Mouse (Mus musculus) urinary bladder, adult 2 months (tissue): ENCODE measurements around the gene Mccc1. TPM values are rescaled to one million over a fixed set of nuclear protein-coding genes. Genes with fewer than 3 reads are reported as not detected.

Source experiments
- DNase-seq: peaks from one replicate; pipeline ENCODE4 v3.0.0; 2022; ENCODE audit warnings: low spot score
- polyA plus RNA-seq: library from polyadenylated mRNA; depleted of rRNA; stranded (reverse); fragments of >200 nt; gene quantifications from 2 replicates; pipeline ENCODE4 v1.2.3, GENCODE M21; 2012; rRNA removed

The Mccc1 gene
- 22.6 and 23.4 TPM in 2 replicates for polyA plus RNA-seq

DNA sequence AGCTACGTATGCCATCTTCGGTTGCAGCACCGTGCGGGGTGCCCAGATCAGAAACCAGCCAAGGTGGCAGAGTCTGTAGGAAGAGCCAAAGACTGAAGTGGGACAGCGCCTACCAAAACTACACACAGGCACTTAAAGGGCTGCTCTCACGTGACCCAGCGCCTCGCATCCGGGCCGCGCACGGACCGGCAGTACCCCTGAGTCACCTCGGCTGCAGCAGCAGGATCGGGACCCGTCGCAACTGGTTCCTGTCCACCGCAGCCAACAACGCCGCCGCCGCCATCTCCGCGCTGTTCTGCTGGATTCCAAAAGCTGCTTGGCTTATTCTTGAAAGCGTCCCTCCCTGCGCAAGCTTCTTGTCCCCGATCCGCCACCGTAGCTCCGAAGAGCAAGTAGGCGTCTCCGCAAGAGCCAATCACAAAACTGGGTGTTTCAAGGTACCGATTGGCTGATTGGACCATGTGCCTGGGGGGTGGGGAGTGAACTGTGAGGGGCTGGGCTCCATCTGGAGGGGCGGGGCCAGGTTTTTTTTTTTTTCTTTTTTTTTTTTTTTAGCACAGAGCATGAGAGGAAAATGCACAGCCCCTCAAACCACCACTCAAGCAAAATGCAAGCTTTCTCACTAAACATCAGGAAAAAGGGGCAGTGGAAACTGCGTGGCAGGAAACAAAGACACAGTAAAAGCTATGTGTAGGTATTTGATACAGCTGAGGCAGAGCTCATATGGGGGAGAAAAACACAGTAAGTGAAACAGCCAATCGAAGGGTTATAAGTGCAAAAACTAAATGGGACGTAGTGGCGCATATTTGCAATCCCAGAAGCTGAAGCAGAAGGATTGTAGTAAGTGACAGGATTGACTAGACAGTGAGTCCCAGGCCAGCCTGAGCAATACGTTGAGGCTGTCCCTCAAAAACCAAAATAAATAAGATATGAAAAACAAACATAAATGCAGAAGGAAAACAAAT lies at the start of gene Mccc1:
Gene Mccc1 (minus strand): TSS at position 404 of the 965 bp plus-strand sequence.
- DNase-seq = peak; percentile 92

DNA sequence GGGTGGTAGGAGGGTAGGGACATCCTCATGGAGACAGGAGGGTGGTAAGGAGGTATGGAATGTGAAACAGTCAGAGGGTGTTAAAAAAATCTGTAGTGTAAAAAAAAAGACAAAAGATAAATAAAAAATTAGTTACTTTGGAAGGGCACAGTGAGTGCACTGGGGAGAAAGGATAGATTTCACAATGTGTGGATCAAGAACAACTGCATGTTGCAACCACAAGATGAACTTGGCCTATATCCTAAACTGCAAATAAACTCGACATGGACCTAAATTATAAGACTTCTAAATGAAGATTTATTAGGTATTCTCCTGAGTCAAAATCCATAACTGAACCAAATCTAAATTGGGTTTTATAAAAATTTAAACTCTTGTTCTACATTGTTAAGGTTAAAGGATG lies 48.6 kb upstream of the Mccc1 start:
- DNase-seq = no peak

DNA sequence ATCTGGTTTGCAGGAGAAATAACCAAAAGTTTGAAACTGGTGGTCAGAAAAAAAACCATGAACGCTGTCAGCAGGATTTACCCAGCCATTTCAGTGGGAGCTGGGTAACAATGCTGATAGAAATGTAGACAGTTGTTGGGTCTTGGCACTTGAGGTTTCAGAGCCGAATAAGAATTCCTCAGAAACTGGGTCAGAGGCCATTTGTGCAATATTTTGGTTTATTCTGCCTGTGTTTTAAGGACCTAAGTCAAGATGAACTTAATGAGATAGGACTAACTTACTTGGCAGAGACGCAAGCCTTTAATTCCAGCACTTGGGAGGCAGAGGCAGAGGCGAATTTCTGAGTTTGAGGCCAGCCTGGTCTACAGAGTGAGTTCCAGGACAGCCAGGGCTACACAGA lies 44.6 kb upstream of the Mccc1 start:
- DNase-seq = no peak

DNA sequence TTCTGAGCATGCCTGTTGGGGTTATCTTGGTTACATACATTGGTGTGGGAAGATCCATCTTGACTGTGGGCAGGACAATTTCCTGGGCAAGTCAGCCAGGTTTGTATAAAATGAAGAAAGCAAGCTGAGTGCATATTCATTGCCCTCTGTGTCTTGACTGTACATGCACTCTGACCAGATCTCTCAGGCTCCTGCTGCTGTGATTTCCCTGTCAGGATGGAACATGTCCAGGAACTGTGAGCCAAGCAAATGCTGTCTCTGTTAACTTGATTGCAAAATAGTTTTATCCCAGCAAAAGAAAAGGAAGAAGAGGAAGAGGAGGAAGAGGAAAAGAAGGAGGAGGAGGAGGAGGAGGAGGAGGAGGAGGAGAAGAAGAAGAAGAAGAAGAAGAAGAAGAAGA lies 44.0 kb upstream of the Mccc1 start:
- no peak for DNase-seq

DNA sequence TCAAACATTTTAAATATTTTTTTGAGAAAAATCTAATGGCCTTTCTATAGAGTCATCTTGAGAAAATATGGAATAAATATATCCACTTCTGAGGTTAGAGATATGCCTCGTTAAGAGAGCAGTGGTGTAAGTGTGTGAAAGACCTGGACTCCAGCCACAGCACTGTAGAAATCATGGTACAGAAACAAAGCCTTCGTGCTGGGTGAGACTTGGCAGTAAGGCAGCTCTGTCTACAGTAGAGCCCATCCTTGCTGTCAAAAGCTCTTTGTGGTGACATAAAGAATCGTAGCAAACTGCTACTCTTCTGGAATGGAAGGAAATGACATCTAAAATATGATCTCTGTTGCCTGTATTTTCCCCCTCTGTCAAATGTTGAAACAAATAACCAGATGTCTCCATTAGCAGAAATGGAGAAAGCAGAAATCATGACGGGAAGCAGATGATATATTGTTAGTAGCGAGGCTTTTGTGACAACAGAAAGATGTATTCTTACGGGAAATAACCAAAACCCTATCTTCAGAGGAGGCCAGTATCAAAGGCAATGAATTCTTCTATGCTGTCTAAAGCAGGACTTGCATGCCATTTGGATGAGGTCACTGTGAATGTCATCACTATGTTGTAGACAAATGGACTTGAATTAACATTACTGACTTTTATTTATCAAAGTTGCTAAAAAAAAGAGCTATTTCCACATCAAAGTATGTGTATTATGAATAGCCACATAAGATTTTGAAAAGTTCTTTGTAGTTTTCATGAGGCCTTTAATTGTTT lies 31.4 kb upstream of the Mccc1 start:
- no peak for DNase-seq

DNA sequence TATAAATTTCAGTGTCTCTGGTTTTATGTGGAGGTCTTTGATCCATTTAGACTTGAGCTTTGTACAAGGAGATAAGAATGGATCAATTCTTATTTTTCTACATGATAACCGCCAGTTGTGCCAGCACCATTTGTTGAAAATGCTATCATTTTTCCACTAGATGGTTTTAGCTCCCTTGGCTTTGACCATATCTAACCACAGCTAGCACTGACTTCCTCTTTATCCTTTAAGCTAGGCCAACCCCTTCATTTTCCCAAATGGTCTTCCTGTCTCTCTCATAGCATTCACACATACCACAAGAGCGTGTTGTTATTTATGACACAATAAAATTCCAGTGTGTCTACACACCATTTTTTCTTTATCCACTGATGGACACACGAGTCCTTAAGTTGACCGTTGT lies 29.5 kb upstream of the Mccc1 start:
- no peak for DNase-seq

GRCm38 (mm10) chr3:36025732-36026131 lies 25.3 kb upstream of the Mccc1 start:
- DNase-seq = no peak

DNA sequence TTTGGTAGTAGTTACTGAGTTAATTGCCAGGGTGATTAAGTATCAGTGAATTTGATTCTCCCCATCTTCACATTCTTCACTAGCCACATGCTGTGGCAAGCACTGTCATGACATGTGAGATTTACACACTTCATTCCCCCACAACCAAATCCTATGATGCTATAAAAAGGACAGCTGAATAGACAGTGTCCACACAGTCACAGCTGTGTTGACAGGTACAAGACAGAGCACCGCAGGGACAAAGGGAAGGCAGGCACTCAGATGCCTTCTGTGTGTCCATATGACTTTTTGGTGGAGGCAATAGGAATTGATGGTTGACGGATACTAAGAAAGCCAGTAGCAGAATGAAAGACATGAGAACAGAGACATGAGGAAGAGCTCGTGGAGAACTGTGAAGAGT lies 10.8 kb upstream of the Mccc1 start:
- DNase-seq = no peak

DNA sequence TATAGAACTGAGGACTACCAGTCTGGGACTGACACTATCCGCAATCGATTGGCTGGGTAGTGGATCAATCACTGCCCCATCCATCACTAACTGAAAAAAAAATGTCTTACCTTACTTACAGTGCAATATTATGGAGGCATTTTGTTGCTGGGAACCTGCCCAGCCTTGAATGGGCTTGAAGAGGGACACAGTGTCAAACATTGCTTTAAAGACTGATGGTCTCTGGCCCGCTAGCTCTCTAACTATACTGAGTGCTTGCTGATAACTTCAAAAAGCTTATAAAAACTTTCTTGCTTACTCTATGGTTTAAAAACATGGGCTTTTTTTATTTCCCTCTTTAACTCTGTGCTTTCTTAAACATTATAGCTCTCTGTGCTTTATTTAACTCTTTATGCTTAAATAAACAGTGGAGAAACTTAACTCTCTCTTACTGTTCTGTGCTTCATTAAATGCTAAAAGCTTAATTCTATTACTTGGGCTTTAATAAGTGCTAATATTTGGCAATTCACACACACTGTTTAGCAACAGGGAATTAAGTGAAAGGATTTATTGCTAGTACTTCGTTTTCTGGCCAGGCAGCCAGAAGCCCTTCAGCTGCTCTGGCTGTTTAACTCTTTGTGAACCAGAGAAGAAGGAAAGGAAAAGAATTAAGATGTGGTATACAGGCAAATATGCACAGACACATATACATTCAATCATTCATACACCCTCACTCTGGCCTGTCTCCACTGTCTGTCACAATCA lies 8.1 kb upstream of the Mccc1 start:
- DNase-seq = no peak

DNA sequence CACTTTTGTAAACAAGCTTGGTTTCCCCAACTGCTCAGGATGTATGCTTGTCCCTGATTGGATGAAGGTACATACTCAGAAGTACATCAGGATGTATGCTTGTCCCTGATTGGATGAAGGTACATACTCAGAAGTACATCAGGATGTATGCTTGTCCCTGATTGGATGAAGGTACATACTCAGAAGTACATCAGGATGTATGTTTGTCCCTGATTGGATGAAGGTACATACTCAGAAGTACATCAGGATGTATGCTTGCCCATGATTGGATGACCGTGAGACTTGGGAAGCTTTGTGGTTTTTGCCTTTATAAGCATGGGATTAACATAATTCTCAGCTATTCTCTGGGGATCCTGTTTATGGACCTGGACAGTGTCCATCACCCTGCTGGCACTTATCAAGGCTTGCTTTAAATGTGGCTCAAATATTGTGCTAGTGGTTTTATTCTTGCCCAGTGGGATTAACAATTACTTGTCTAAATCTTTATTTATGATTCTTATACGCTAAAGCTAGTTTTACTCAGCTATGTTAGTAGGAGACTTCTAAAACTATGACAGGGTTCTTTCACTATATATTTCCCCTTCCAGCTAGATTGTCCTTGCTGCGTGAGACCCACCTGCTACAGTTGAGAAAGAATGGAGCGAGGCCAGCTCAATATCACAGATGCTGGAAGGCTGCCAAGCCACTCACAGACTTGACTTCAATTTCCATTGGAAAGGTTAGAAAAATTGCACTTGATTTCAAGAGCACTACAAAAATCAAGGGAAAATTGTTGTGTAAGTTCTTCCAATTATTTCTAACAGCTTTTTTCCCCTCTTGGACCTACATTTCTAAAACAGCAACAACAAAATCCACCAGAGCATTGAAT lies 3.8 kb upstream of the Mccc1 start:
- DNase-seq = no peak

- DNase-seq = no peak
Observed at GRCm38 (mm10) chr3:35994552-35995531, 5.6 kb downstream of the Mccc1 start.

DNA sequence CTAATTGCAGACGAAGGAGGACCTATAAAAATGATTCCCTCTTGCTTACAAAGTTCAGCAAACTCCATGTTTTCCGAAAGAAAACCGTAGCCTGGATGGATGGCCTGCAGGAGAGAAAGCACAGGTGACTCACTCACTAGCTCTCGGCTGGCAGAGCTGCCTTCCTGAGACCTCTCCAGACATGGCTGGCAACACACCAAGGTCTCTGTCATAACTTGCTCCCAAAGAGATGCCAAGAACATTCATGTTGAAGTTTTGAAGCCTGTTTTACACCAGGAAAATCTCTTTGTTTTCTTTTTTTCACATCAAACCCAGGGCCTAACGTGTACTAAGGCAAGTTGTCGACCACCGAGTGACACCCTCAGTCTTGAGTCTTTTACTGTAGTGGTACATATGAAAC lies 9.8 kb downstream of the Mccc1 start:
- DNase-seq = no peak

- DNase-seq = no peak
Observed at GRCm38 (mm10) chr3:35988031-35988430, 12.4 kb downstream of the Mccc1 start.

DNA sequence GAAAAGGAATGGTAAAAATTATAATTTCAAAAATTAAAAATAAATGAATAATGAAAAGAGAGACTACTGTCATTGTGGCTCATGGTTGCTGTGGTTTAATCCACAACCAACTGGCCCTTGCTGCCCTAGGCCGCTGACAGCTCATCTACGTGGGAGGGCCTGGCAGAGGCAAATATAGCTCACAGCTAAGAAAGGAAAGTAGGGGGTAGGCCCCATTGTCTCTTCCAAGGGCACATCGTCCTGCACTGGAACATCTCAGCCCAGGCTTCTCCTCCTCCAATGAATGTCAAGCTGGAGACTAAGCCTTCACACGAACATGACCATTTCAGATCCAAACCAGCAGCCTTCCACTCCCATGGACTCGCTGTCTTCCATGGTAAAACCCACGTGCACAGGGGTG lies 14.2 kb downstream of the Mccc1 start:
- DNase-seq = no peak

DNA sequence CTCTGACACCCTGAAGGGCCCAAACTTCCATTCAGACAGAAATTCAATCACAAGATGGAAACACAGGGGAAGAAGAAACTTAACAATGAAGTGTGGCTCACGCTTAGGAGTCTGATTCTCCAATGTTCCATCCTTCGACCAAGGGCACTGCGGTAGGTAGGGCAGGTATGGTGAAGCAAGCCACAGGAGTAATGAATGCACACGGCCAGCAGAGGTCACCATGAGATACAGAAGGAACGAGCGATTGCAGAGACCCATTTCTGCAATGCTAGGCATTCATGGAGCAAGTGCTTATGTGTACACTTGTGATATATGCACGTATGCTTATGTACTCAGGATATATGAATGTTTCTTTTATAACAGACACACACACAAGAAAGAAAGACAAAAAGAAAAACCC lies 26.9 kb downstream of the Mccc1 start:
- DNase-seq = no peak

- DNase-seq = no peak
Observed at GRCm38 (mm10) chr3:35972985-35973384, 27.5 kb downstream of the Mccc1 start.

DNA sequence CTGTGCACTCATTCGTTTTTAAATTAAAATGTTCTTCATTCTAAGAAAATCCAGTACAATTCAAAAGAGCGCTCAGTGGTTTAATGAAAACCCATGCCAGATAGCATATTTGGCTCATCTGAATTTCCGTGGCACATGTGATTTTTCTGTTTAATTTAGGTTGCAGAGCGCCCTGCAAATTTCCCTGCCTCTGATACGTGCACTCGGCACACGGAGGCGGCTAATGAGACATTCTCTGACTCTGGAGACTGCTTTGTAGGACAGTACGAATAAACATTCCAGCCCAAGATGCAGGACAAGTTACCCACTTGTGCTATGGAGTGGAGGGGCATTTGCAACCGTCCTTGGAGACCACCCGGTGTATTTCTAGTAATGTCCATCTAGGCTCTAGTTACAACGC lies 29.3 kb downstream of the Mccc1 start:
- DNase-seq = no peak

DNA sequence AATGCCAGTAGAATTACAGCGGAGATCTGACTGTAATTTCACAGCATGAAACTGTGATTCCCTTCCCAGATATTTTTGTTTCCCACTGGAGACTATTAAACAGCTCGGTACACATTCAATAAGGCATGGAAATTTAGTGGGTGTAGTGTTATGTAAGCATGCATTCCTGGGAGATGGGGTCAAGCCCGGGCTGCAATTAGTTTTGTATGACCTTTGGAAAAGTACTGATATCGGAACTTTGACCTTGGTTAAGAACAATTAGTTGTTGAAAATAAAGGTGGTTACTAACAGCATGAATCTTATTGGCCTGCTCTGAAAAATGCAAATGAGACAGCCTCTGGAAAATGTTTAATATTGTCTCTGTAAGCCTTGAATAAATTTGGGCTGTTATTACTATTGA lies 30.0 kb downstream of the Mccc1 start:
- no peak for DNase-seq

DNA sequence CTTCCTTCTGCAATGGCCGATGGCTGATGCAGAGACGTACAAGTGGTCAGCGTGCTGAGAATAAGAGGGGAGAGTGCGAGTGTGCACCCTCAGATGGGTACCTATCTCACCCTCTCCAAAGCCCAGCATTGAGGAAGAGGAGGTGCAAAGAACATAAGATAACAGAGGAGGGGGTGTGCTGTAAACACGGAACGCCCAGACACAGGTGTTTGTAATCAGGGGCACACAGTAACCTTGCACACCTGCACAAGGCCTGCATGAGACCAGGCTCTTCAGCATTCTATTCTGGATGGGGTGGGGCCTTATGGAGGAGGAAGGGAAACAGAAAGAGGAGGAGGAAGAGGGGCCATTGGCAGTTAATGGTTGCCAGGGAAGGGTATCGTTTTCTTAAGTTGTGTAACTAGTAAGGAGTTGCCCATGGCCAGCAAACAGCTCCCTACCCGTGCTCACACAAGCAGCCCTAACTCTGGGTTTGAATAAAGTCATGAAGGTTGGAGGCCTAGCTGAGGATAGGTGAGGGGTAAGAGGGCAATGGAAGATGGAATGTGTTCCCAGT lies 33.0 kb downstream of the Mccc1 start:
- DNase-seq = no peak

GRCm38 (mm10) chr3:35966493-35966892 lies 34.0 kb downstream of the Mccc1 start:
- DNase-seq = no peak
